Mouse (Mus musculus): ENCODE measurements around the gene Hic1. TPM values are rescaled to one million over a fixed set of nuclear protein-coding genes. Genes with fewer than 3 reads are reported as not detected.

Hic1 gene
- polyA plus RNA-seq, 1 experiment from 2014 or later: 30.3 TPM

- no peak for ATAC-seq (ENCODE audit: insufficient number of reproducible peaks, insufficient read depth, low FRiP score, low TSS enrichment, low read depth)
- H3K9ac ChIP-seq (replicated peaks): no peak overlapping the region
- 73% methylated on average over 4 of the region's 4 CpGs for WGBS
- H3K27me3 ChIP-seq: no peaks in the 10 kb centered on the region
- no peaks in the 10 kb centered on the region for H3K9me3 ChIP-seq
- no peak overlapping the region for H3K4me2 ChIP-seq
- H3K4me1 ChIP-seq (replicated peaks): peaks cover 83% of the 10 kb centered on the region
- H3K36me3 ChIP-seq: peaks cover 26% of the 10 kb centered on the region
- H3K4me3 ChIP-seq (replicated peaks): no peak overlapping the region
- H3K27ac ChIP-seq: peak overlapping the region; percentile 88
Measured at GRCm38 (mm10) chr11:75142749-75143148, 26.6 kb downstream of the Hic1 start.

GRCm38 (mm10) chr11:75141913-75142312, 27.4 kb downstream of the Hic1 start:
- no peak overlapping the region for H3K9ac ChIP-seq (replicated peaks)
- ATAC-seq (ENCODE audit: insufficient number of reproducible peaks, insufficient read depth, low FRiP score, low TSS enrichment, low read depth): no peak

GRCm38 (mm10) chr11:75141038-75141437, 28.3 kb downstream of the Hic1 start:
- H3K4me3 ChIP-seq (replicated peaks): no peak overlapping the region
- peaks cover 26% of the 10 kb centered on the region for H3K36me3 ChIP-seq

More at GRCm38 (mm10) chr11:75141913-75142312, 27.4 kb downstream of the Hic1 start:
- no peaks in the 10 kb centered on the region for H3K9me3 ChIP-seq
- 18% methylated on average over 1 of the region's 1 CpGs for WGBS
- peaks cover 82% of the 10 kb centered on the region for H3K4me1 ChIP-seq (replicated peaks)
- H3K27me3 ChIP-seq: no peaks in the 10 kb centered on the region
- no peak overlapping the region for H3K4me2 ChIP-seq
- H3K27ac ChIP-seq: peak overlapping the region; percentile 88
- H3K36me3 ChIP-seq: peaks cover 26% of the 10 kb centered on the region
- H3K4me3 ChIP-seq (replicated peaks): no peak overlapping the region

GRCm38 (mm10) chr11:75140431-75140830, 28.9 kb downstream of the Hic1 start:
- H3K36me3 ChIP-seq: peaks cover 26% of the 10 kb centered on the region
- no peak overlapping the region for H3K9ac ChIP-seq (replicated peaks)
- H3K27me3 ChIP-seq: no peaks in the 10 kb centered on the region
- peaks cover 82% of the 10 kb centered on the region for H3K4me1 ChIP-seq (replicated peaks)
- H3K4me2 ChIP-seq: no peak overlapping the region
- H3K9me3 ChIP-seq: no peaks in the 10 kb centered on the region
- 48% methylated on average over 5 of the region's 5 CpGs for WGBS
- no peak overlapping the region for H3K4me3 ChIP-seq (replicated peaks)
- ATAC-seq (ENCODE audit: insufficient number of reproducible peaks, insufficient read depth, low FRiP score, low TSS enrichment, low read depth): no peak
- H3K27ac ChIP-seq: peak overlapping the region; percentile 88

More at GRCm38 (mm10) chr11:75141038-75141437, 28.3 kb downstream of the Hic1 start:
- H3K27ac ChIP-seq: peak overlapping the region; percentile 88
- 0 out of 2 replicates have a peak overlapping the region, but pooled peaks have one; percentile 0 for H3K4me2 ChIP-seq
- ATAC-seq (ENCODE audit: insufficient number of reproducible peaks, insufficient read depth, low FRiP score, low TSS enrichment, low read depth): no peak
- no peaks in the 10 kb centered on the region for H3K9me3 ChIP-seq
- H3K4me1 ChIP-seq (replicated peaks): peaks cover 83% of the 10 kb centered on the region
- no peaks in the 10 kb centered on the region for H3K27me3 ChIP-seq
- 62% methylated on average over 3 of the region's 3 CpGs for WGBS
- H3K9ac ChIP-seq (replicated peaks): no peak overlapping the region

- WGBS: 15% methylated on average over 11 of the region's 11 CpGs
- H3K36me3 ChIP-seq: peaks cover 22% of the 10 kb centered on the region
- H3K9me3 ChIP-seq: no peaks in the 10 kb centered on the region
- peak overlapping the region; percentile 88 for H3K27ac ChIP-seq
- H3K27me3 ChIP-seq: no peaks in the 10 kb centered on the region
- no peak overlapping the region for H3K4me3 ChIP-seq (replicated peaks)
- peaks cover 87% of the 10 kb centered on the region for H3K4me1 ChIP-seq (replicated peaks)
- H3K9ac ChIP-seq (replicated peaks): 0 out of 2 replicates have a peak overlapping the region, but pooled peaks have one; percentile 13
- ATAC-seq (ENCODE audit: insufficient number of reproducible peaks, insufficient read depth, low FRiP score, low TSS enrichment, low read depth): peak; percentile 82
- H3K4me2 ChIP-seq: peak overlapping the region; percentile 20
Measured at GRCm38 (mm10) chr11:75139122-75139963, 30.0 kb downstream of the Hic1 start.

- peaks cover 81% of the 10 kb centered on the region for H3K4me1 ChIP-seq (replicated peaks)
- H3K9me3 ChIP-seq: no peaks in the 10 kb centered on the region
- no peak overlapping the region for H3K4me2 ChIP-seq
- no peaks in the 10 kb centered on the region for H3K27me3 ChIP-seq
- H3K36me3 ChIP-seq: peaks cover 4% of the 10 kb centered on the region
- 40% methylated on average over 5 of the region's 5 CpGs for WGBS
- 0 out of 2 replicates have a peak overlapping the region, but pooled peaks have one; percentile 5 for H3K27ac ChIP-seq
- no peak overlapping the region for H3K9ac ChIP-seq (replicated peaks)
- no peak for ATAC-seq (ENCODE audit: insufficient number of reproducible peaks, insufficient read depth, low FRiP score, low TSS enrichment, low read depth)
- H3K4me3 ChIP-seq (replicated peaks): no peak overlapping the region
Measured at GRCm38 (mm10) chr11:75136666-75137398, 32.5 kb downstream of the Hic1 start.

GRCm38 (mm10) chr11:75135358-75135757, 34.0 kb downstream of the Hic1 start:
- Histone ChIP-seq H3K4me1 (replicated peaks) (peaks cover 67% of the 10 kb centered on the region), H3K27me3 (no peaks in the 10 kb centered on the region), H3K27ac (peak overlapping the region; percentile 66; the same call in 1 of the 2 replicates), H3K36me3 (no peaks in the 10 kb centered on the region; the same call in none of the 2 replicates), H3K4me2 (no peak overlapping the region), H3K4me3 (replicated peaks) (no peak overlapping the region), H3K9ac (replicated peaks) (no peak overlapping the region), H3K9me3 (no peaks in the 10 kb centered on the region)
- WGBS: 91% methylated on average over 4 of the region's 4 CpGs
- ATAC-seq (ENCODE audit: insufficient number of reproducible peaks, insufficient read depth, low FRiP score, low TSS enrichment, low read depth): no peak

GRCm38 (mm10) chr11:75134485-75135068, 34.7 kb downstream of the Hic1 start:
- no peaks in the 10 kb centered on the region for H3K27me3 ChIP-seq
- H3K9me3 ChIP-seq: no peaks in the 10 kb centered on the region
- H3K9ac ChIP-seq (replicated peaks): no peak overlapping the region
- peaks cover 59% of the 10 kb centered on the region for H3K4me1 ChIP-seq (replicated peaks)
- H3K4me2 ChIP-seq: no peak overlapping the region
- no peak overlapping the region for H3K4me3 ChIP-seq (replicated peaks)
- 32% methylated on average over 5 of the region's 5 CpGs for WGBS
- peak overlapping the region; percentile 66; the same call in 1 of the 2 replicates for H3K27ac ChIP-seq
- ATAC-seq (ENCODE audit: insufficient number of reproducible peaks, insufficient read depth, low FRiP score, low TSS enrichment, low read depth): no peak
- H3K36me3 ChIP-seq: no peaks in the 10 kb centered on the region; the same call in none of the 2 replicates

- ATAC-seq (ENCODE audit: insufficient number of reproducible peaks, insufficient read depth, low FRiP score, low TSS enrichment, low read depth): no peak; the same call in 1 of the 2 replicates
Measured at GRCm38 (mm10) chr11:75133951-75134350, 35.4 kb downstream of the Hic1 start.

GRCm38 (mm10) chr11:75133391-75133790, 35.9 kb downstream of the Hic1 start:
- H3K9me3 ChIP-seq: no peaks in the 10 kb centered on the region
- no peak overlapping the region for H3K9ac ChIP-seq (replicated peaks)
- no peak for ATAC-seq (ENCODE audit: insufficient number of reproducible peaks, insufficient read depth, low FRiP score, low TSS enrichment, low read depth)
- H3K4me1 ChIP-seq (replicated peaks): peaks cover 47% of the 10 kb centered on the region
- H3K4me3 ChIP-seq (replicated peaks): no peak overlapping the region
- H3K27ac ChIP-seq: peak overlapping the region; percentile 50
- no peaks in the 10 kb centered on the region; the same call in none of the 2 replicates for H3K36me3 ChIP-seq
- H3K27me3 ChIP-seq: no peaks in the 10 kb centered on the region
- 87% methylated on average over 5 of the region's 5 CpGs for WGBS
- no peak overlapping the region for H3K4me2 ChIP-seq

More at GRCm38 (mm10) chr11:75133951-75134350, 35.4 kb downstream of the Hic1 start:
- Histone ChIP-seq H3K27ac (peak overlapping the region; percentile 50), H3K4me1 (replicated peaks) (peaks cover 52% of the 10 kb centered on the region), H3K36me3 (no peaks in the 10 kb centered on the region; the same call in none of the 2 replicates), H3K4me3 (replicated peaks) (no peak overlapping the region), H3K4me2 (no peak overlapping the region), H3K27me3 (no peaks in the 10 kb centered on the region), H3K9me3 (no peaks in the 10 kb centered on the region), H3K9ac (replicated peaks) (no peak overlapping the region)
- 2% methylated on average over 2 of the region's 2 CpGs for WGBS

Measured in limb, embryonic 12.5 days (tissue).